Mouse (Mus musculus) gastrocnemius, postnatal 4 days (tissue): ENCODE data around the gene Ces2b. TPM values are rescaled to one million over a fixed set of nuclear protein-coding genes. Genes with fewer than 3 reads are reported as not detected.

Source experiments
- total RNA-seq, 2 experiments: library from RNA; stranded (reverse); gene quantifications; 2 replicates each; pipeline ENCODE4 v1.2.3; 2021

Ces2b gene
- total RNA-seq, 2 experiments from 2014 or later: 0.10 to 0.18 TPM

Other genes starting within 250 kb of the Ces2b start
- gene Pdp2, start 240.1 kb upstream of the Ces2b start, total RNA-seq: 1 to 10 TPM; 5.9 to 6.9 TPM
- gene Cdh16, start 207.2 kb upstream of the Ces2b start, total RNA-seq: 1 to 10 TPM; 1.9 to 2.4 TPM
- gene Rrad, start 200.2 kb upstream of the Ces2b start, total RNA-seq: 10 to 100 TPM; 93.9 to 98.3 TPM
- gene Ciao2b, start 189.6 kb upstream of the Ces2b start, total RNA-seq: 10 to 100 TPM; 51.6 to 58.9 TPM
- gene Ces2a, start 97.6 kb upstream of the Ces2b start, total RNA-seq: not detected
- gene Ces2c, start 15.5 kb downstream of the Ces2b start, total RNA-seq: under 1 TPM; 0.13 to 0.17 TPM
- under 1 TPM in 1 of 2 experiments, not detected in 1; 0.18 TPM for gene Ces2e, start 94.7 kb downstream of the Ces2b start, total RNA-seq
- gene Ces2f, start 115.8 kb downstream of the Ces2b start, total RNA-seq: under 1 TPM in 1 of 2 experiments, not detected in 1; 0.05 TPM
- gene Ces2g, start 130.1 kb downstream of the Ces2b start, total RNA-seq: 1 to 10 TPM; 1.0 to 1.1 TPM
- not detected for gene Ces2h, start 169.3 kb downstream of the Ces2b start, total RNA-seq
- gene Ces3a, start 217.0 kb downstream of the Ces2b start, total RNA-seq: 1 to 10 TPM in 1 of 2 experiments, not detected in 1; 1.5 TPM